Mouse (Mus musculus): ENCODE results near the gene Pigk.

Pigk gene

GRCm38 (mm10) chr3:152947031-152947640 is 233.2 kb downstream of the Pigk start:
- DNase-seq: no peak

- no peak for DNase-seq
These were observed 234.7 kb downstream of the Pigk start for GRCm38 (mm10) chr3:152948556-152948955.

GRCm38 (mm10) chr3:152949233-152949777 is 235.4 kb downstream of the Pigk start:
- DNase-seq: no peak

GRCm38 (mm10) chr3:152950299-152950698 is 236.4 kb downstream of the Pigk start:
- no peak for DNase-seq

GRCm38 (mm10) chr3:152950914-152951313 is 237.0 kb downstream of the Pigk start:
- DNase-seq: no peak

GRCm38 (mm10) chr3:152951634-152952545 is 238.0 kb downstream of the Pigk start:
- DNase-seq: no peak

- DNase-seq: no peak
These were observed 242.1 kb downstream of the Pigk start for GRCm38 (mm10) chr3:152956038-152956437.

- no peak for DNase-seq
These were observed 242.9 kb downstream of the Pigk start for GRCm38 (mm10) chr3:152956771-152957170.

GRCm38 (mm10) chr3:152958358-152959150 is 244.7 kb downstream of the Pigk start:
- peak; percentile 74 for DNase-seq

GRCm38 (mm10) chr3:152961855-152962376 is 248.0 kb downstream of the Pigk start:
- DNase-seq: no peak

GRCm38 (mm10) chr3:152969774-152970347 is 256.0 kb downstream of the Pigk start:
- DNase-seq: no peak

GRCm38 (mm10) chr3:152971373-152971772 is 257.5 kb downstream of the Pigk start:
- DNase-seq: no peak

GRCm38 (mm10) chr3:152979481-152980092 is 265.7 kb downstream of the Pigk start:
- DNase-seq: no peak

- peak; percentile 32 for DNase-seq
These were observed 266.5 kb downstream of the Pigk start for GRCm38 (mm10) chr3:152980431-152980830.

GRCm38 (mm10) chr3:152980978-152981974 is 267.4 kb downstream of the Pigk start:
- DNase-seq: peak; percentile 38

- peak; percentile 49 for DNase-seq
These were observed 268.1 kb downstream of the Pigk start, which contains the start of gene St6galnac5 for GRCm38 (mm10) chr3:152981988-152982387. Gene St6galnac5, minus strand, starts transcription at chr3:152982246.

- no peak for DNase-seq
These were observed 276.9 kb downstream of the Pigk start for GRCm38 (mm10) chr3:152990787-152991186.

GRCm38 (mm10) chr3:152993608-152994007 is 279.7 kb downstream of the Pigk start:
- no peak for DNase-seq

- DNase-seq: peak; percentile 17
These were observed 284.2 kb downstream of the Pigk start for GRCm38 (mm10) chr3:152998106-152998505.

- DNase-seq: no peak
These were observed 285.0 kb downstream of the Pigk start for GRCm38 (mm10) chr3:152998901-152999300.
